Mouse (Mus musculus): Measurements from ENCODE around the gene Scpep1. TPM values are rescaled to one million over a fixed set of nuclear protein-coding genes. Genes with fewer than 3 reads are reported as not detected.

Scpep1 gene
- total and polyA plus RNA-seq, 3 experiments: 11.1 to 16.3 (median 15.3) TPM

DNA sequence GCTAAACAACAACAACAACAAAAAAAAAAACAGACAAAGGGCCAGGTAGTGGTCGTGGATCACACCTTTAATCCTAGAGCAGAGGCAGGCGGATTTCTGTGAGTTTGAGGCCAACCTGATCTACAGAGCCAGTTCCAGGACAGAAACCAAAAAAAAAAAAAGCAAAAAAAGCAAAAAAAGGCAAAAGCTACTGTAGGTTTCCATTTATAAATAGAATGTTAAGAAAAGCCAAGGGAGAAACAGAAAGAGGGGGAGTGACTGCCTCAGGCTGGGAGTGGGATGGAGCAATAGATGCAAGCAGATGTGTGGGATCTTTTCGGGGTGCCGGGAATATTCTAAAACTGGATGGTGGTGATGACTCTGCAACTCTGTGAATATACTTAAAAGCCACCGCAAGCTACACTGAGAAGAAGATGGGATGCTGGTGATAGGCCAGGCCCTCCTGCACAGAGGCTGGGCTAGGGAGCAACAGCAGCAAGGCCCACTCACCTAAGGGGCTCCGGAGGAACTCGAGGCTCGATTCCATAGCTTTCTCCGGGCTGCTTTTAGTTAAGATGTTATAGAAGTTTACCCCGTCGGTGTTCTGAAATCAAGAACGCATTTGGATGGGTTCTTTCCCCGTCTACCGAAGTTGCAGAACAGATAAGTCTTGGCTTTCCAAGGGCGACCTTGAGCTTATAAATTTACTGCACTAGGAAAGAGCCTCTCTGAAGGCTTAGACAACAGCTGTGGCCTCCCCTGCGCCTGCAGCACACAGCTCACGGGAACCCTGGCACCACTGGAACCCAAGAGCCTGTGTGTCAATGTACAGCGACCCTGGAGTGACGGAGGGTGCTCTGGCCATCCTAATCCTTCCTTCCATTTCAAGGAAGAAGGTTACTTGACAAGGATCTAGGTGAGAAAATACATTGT, 20.9 kb downstream of the Scpep1 start:
- Histone ChIP-seq H3K27me3 (ENCODE audit: control insufficient read depth, insufficient read depth, low read length) (no peaks in the 10 kb centered on the region), H3K79me2 (replicated peaks; ENCODE audit: control insufficient read depth, insufficient read depth, low read length) (no peaks in the 10 kb centered on the region), H3K9ac (ENCODE audit: low read depth, low read length) (no peak overlapping the region), H3K27ac (no peak overlapping the region), H3K4me1 (ENCODE audit: control insufficient read depth, insufficient read depth, low read length) (no peaks in the 10 kb centered on the region), H3K4me3 (no peak overlapping the region), H3K36me3 (ENCODE audit: control insufficient read depth, insufficient read depth, low read length) (no peaks in the 10 kb centered on the region)
- intact Hi-C loops (cut with DNase I): no loop called here
- TF ChIP-seq EP300 (IDR thresholded peaks at IDR 0.05; ENCODE audit: insufficient read depth, low read depth, low read length) (no peak), POLR2A (IDR thresholded peaks at IDR 0.05; ENCODE audit: insufficient read depth, low read depth, low read length) (no peak), CTCF (IDR thresholded peaks at IDR 0.05) (no peak)
- WGBS: 94% methylated on average over 19 of the region's 19 CpGs
- DNase-seq: no peak

DNA sequence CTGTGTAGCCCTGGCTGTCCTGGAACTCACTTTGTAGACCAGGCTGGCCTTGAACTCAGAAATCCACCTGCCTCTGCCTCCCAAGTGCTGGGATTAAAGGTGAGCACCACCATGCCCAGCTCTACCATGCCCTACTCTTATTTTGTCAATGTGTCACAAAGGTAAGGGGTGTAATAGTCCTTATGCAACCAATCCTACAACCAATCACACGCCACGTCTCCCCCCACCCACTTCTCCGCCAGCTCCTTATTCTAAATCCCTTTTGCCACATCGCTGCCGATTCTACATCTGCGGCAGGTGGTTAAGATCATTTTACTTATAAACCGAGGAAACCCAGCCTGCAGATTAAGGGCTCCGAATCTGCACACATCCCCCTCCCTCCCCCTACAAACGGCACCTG, 22.2 kb downstream of the Scpep1 start:
- Histone ChIP-seq H3K36me3 (ENCODE audit: control insufficient read depth, insufficient read depth, low read length) (no peaks in the 10 kb centered on the region), H3K27me3 (ENCODE audit: control insufficient read depth, insufficient read depth, low read length) (no peaks in the 10 kb centered on the region), H3K4me3 (no peak overlapping the region), H3K27ac (no peak overlapping the region), H3K4me1 (ENCODE audit: control insufficient read depth, insufficient read depth, low read length) (no peaks in the 10 kb centered on the region), H3K9ac (ENCODE audit: low read depth, low read length) (no peak overlapping the region), H3K79me2 (replicated peaks; ENCODE audit: control insufficient read depth, insufficient read depth, low read length) (no peaks in the 10 kb centered on the region)
- no peak for DNase-seq
- intact Hi-C loops (cut with DNase I): no loop called here
- WGBS: 94% methylated on average over 9 of the region's 9 CpGs
- TF ChIP-seq POLR2A (IDR thresholded peaks at IDR 0.05; ENCODE audit: insufficient read depth, low read depth, low read length): no peak
- TF ChIP-seq CTCF (IDR thresholded peaks at IDR 0.05): no peak
- no peak for TF ChIP-seq EP300 (IDR thresholded peaks at IDR 0.05; ENCODE audit: insufficient read depth, low read depth, low read length)

DNA sequence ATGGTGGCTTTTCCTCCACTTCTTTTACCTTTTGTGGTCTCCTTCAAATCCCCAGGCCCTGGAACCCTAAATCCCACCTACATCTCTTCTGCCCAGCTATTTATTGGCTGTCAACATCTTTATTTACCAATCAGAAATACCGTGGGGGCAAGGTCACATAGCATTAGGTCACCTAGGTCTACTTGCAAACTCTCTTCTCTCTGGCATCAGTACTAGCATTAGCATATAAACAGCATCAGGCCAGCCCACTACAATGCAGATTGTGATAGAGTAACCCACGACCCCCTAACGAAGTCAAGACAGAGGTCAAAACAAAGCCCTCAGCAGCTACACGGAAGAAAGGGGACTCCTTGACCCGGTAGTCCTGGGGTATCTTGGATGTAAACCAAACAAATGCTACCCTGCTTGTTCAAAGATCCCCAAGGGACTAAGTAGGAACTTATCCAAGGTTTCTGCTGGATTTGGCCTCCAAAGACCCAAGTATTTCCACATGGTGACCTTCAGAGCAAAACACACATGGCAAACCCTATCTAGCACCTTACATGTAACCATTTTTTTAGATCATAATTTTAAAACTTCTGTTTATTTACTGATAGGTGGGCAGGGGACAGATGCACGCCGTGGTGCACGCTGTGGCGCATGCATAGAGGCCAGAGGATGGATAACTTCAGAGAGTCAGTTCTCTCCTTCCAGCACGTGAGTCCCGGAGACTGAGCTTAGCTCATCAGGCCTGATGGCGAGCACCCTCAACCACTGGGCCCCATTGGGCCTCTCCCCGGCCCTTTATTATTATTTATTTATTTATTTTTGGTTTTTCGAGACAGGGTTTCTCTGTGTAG, 23.4 kb downstream of the Scpep1 start:
- intact Hi-C loops (cut with DNase I): no loop called here
- Histone ChIP-seq H3K36me3 (ENCODE audit: control insufficient read depth, insufficient read depth, low read length) (no peaks in the 10 kb centered on the region), H3K4me3 (no peak overlapping the region), H3K27me3 (ENCODE audit: control insufficient read depth, insufficient read depth, low read length) (no peaks in the 10 kb centered on the region), H3K79me2 (replicated peaks; ENCODE audit: control insufficient read depth, insufficient read depth, low read length) (no peaks in the 10 kb centered on the region), H3K27ac (no peak overlapping the region), H3K9ac (ENCODE audit: low read depth, low read length) (no peak overlapping the region), H3K4me1 (ENCODE audit: control insufficient read depth, insufficient read depth, low read length) (no peaks in the 10 kb centered on the region)
- no peak for DNase-seq
- no peak for TF ChIP-seq CTCF (IDR thresholded peaks at IDR 0.05)
- TF ChIP-seq POLR2A (IDR thresholded peaks at IDR 0.05; ENCODE audit: insufficient read depth, low read depth, low read length): no peak
- no peak for TF ChIP-seq EP300 (IDR thresholded peaks at IDR 0.05; ENCODE audit: insufficient read depth, low read depth, low read length)
- WGBS: 82% methylated on average over 14 of the region's 14 CpGs

DNA sequence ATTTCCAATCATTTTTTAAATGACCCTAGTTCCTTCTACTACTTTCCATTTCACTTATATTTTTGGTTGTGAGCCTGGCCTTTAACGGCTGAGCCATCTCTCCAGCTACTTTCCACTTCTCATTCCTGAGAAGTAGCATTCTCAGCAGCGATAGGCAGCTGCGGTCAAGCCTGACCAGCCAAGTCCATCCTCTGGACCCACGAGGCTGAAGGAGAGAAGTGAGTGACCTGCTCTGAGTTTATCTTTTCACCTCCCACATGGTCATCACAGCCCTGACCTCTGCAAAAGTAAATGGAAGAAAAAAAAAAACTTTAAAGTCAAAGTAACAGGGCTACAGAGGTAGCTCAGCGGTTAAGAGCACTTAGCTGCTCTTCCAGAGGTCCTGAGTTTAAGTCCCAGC, 28.7 kb downstream of the Scpep1 start:
- H3K79me2 ChIP-seq (replicated peaks; ENCODE audit: control insufficient read depth, insufficient read depth, low read length): no peaks in the 10 kb centered on the region
- WGBS: 79% methylated on average over 5 of the region's 5 CpGs
- H3K27ac ChIP-seq: no peak overlapping the region
- H3K4me1 ChIP-seq (ENCODE audit: control insufficient read depth, insufficient read depth, low read length): no peaks in the 10 kb centered on the region
- TF ChIP-seq CTCF (IDR thresholded peaks at IDR 0.05) (no peak), EP300 (IDR thresholded peaks at IDR 0.05; ENCODE audit: insufficient read depth, low read depth, low read length) (no peak), POLR2A (IDR thresholded peaks at IDR 0.05; ENCODE audit: insufficient read depth, low read depth, low read length) (no peak)
- H3K9ac ChIP-seq (ENCODE audit: low read depth, low read length): no peak overlapping the region
- no peak for DNase-seq
- H3K36me3 ChIP-seq (ENCODE audit: control insufficient read depth, insufficient read depth, low read length): no peaks in the 10 kb centered on the region
- H3K4me3 ChIP-seq: no peak overlapping the region
- no peaks in the 10 kb centered on the region for H3K27me3 ChIP-seq (ENCODE audit: control insufficient read depth, insufficient read depth, low read length)
- intact Hi-C loops (cut with DNase I): no loop called here

DNA sequence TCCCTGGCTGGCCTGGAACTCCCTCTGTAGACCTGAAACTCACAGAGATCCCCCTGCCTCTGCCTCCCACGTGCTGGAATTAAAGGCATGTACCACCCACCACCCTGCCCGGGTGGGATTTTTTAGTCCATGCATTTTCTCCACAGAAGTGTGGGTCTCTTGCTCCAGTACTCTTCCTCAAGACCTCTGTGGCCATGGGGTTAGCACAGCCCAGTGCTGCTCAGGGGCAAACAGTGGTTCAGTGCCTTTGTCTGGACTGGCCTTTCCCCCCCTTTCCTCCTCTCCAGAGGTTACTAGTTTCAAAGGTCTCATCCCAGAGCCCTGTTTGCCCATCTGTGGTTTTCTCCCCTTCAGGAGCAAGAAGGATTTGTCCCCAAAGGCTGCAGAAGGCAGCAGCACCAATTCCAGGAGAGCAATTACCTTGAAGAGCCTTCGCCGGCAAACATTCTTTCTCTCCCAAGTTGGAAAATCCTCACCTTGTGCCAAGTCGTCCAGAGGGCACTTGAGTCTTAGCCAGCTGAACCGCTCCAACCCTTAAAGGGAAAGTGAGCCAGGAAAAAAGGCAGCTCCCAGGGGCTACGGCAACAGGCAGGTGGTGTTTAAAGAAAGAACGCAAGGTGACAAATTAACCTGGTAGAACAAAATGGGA, 45.8 kb downstream of the Scpep1 start:
- Histone ChIP-seq H3K4me3 (no peak overlapping the region), H3K79me2 (replicated peaks; ENCODE audit: control insufficient read depth, insufficient read depth, low read length) (no peaks in the 10 kb centered on the region), H3K27me3 (ENCODE audit: control insufficient read depth, insufficient read depth, low read length) (no peaks in the 10 kb centered on the region), H3K27ac (peak overlapping the region; percentile 80), H3K9ac (ENCODE audit: low read depth, low read length) (no peak overlapping the region), H3K36me3 (ENCODE audit: control insufficient read depth, insufficient read depth, low read length) (no peaks in the 10 kb centered on the region), H3K4me1 (ENCODE audit: control insufficient read depth, insufficient read depth, low read length) (peaks cover 3% of the 10 kb centered on the region)
- intact Hi-C loops (cut with DNase I): loop anchor here (2.0 kb wide), 2 partner anchors 45 to 61 kb away; partner anchors contain the start of gene Scpep1
- 0 out of 2 replicates have a peak, but pooled peaks have one; percentile 46 for TF ChIP-seq EP300 (IDR thresholded peaks at IDR 0.05; ENCODE audit: insufficient read depth, low read depth, low read length)
- no peak for TF ChIP-seq POLR2A (IDR thresholded peaks at IDR 0.05; ENCODE audit: insufficient read depth, low read depth, low read length)
- no peak for TF ChIP-seq CTCF (IDR thresholded peaks at IDR 0.05)
- 54% methylated on average over 8 of the region's 8 CpGs for WGBS
- DNase-seq: peak; percentile 63 to 72
